Mouse (Mus musculus): Measurements from ENCODE around the gene Idh1.

DNA sequence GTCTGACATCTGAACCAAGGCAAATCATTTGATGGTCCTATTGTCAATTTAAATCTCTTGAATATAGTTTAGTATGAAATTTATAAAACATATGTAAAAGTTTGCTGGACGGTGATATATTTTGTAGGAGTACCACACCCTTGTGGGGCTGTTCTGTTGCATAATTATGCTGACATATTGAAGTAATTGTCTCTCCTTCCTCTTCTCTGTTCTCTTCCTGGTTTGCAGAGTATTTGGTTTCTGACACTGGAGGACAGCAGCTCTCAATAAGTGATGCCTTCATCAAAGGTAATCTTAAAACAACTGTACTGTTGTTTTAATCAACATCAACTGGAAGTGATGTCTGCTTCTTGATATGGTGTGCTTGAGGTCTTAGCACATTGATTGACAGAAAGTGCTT is 44.3 kb upstream of the Idh1 start:
- TF ChIP-seq POLR2A (IDR thresholded peaks at IDR 0.05; ENCODE audit: insufficient read depth, low read length) (no peak), EP300 (IDR thresholded peaks at IDR 0.05; ENCODE audit: insufficient read depth, low read depth, low read length) (no peak), CTCF (IDR thresholded peaks at IDR 0.05; ENCODE audit: low read depth, low read length) (no peak)

Data from ES-Bruce4 (cell line).